Mouse (Mus musculus) gastrocnemius, adult 8-10 months (tissue): Measurements from ENCODE around the gene Sp3. TPM values are rescaled to one million over a fixed set of nuclear protein-coding genes. Genes with fewer than 3 reads are reported as not detected.
"Not testable (repeated sequence)": the region's sequence is repeated elsewhere in the genome, so short reads cannot be mapped to it uniquely, and the experiment has no call there.

ENCODE experiments used
- DNase-seq, 2 experiments: peaks; one replicate each; pipeline ENCODE4 v3.0.0; 2022; ENCODE audit warnings: low spot score in 2 of 2
- total RNA-seq, 4 experiments: library from RNA; stranded (reverse); gene quantifications; 2 replicates each; pipeline ENCODE4 v1.2.4; 2022

Gene Sp3
- total RNA-seq, 4 experiments from 2014 or later = 16.5 to 19.1 (median 18.7) TPM

DNA sequence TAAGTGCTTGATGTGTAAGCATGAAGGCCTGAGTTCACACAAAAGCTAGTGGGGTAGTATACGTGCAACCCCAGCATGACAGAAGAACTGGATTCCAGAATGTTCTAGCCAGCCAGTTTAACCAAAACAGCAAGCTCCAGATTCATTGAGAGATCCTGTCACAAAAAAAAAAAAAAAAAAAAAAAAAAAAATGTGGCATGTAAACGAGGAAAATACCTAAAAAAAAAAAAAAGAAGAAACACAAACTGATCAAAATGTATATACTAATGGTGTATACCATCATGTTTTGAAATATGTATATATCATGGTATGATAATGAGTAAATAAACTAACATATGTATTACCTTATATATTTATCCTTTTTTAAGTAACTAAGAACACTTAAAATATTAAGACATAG, 13.9 kb upstream of the Sp3 start:
- DNase-seq = no peak

DNA sequence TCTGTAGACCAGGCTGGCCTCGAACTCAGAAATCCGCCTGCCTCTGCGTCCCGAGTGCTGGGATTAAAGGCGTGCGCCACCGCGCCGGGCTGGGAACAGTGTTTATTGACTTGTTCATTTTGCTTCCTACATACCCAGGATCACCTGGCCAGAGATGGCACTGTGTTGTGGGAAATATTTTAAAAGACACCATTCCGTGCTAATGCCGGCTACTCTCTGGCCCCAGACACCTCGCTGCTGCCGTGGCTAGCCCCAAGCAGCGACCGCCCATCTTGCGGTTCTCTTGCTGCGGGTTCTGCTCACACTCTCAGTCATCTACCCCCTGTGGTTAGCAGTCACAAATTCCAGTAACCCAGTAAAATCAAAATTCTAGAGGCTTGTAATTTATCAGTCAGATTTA, 12.3 kb upstream of the Sp3 start:
- no peak for DNase-seq

GRCm38 (mm10) chr2:72988945-72989344, 8.7 kb upstream of the Sp3 start:
- not testable (repeated sequence) for DNase-seq

DNA sequence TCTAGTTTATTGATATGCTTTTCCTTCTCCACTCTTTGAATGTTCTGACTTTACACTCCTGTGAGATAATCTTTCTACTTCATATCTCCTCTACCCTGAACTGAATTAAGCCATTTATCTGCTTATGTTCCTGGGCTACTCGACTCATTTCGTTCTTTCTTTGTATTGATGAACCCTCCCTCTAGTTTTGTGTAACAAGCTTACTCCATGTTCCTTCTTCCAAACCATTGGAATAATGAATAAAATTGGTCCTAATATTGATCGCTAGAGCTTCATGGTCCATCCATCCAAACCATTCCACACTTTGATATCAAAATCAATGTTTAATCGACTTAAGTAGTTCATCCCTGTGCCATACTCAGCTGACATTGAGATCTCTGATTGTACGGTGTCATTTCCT, 6.4 kb upstream of the Sp3 start, which contains the start of gene Gm11084:
Gm11084 (minus strand) TSS at position 101 of the 400 bp plus-strand sequence.
- DNase-seq = no peak

GRCm38 (mm10) chr2:72985516-72985915, 5.3 kb upstream of the Sp3 start:
- no peak for DNase-seq

DNA sequence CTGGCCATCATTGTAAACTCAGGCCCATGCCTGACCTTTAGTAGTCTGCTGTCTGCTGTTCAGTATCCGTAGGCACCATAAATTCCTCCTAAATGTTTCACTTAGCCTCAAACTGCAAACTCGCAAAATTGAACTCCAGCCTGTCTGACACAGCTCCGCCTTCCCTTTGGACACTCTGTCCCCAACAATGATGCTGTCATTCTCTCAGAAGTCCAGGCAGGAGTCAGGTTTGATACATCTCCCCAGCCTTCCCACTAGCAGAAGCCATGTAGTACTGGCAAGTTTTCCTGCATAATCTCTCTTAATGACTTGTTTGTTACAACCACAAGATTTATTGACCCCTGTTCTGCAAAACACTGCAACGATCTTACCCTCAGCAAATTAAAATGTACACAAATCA, 4.6 kb upstream of the Sp3 start:
- DNase-seq = no peak

DNA sequence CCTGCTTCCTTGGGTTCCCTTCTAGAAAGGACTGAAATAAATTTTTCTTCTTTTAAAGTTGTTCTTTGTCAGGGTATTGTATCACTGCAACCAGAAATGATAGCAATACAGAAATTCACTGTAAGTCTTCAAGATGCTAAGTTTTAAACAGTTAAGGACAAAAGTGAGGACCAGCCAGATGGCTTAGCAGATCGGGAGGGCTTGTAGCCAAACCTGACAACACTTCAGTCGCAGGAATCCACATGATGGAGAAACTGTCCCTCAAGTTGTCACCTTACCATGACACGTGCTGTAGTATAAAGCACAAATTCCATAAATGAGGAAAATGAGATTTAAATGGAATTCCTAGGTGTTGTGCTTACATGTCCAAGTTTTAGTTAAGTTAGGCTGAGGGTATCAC, 3.0 kb upstream of the Sp3 start:
- DNase-seq = no peak

DNA sequence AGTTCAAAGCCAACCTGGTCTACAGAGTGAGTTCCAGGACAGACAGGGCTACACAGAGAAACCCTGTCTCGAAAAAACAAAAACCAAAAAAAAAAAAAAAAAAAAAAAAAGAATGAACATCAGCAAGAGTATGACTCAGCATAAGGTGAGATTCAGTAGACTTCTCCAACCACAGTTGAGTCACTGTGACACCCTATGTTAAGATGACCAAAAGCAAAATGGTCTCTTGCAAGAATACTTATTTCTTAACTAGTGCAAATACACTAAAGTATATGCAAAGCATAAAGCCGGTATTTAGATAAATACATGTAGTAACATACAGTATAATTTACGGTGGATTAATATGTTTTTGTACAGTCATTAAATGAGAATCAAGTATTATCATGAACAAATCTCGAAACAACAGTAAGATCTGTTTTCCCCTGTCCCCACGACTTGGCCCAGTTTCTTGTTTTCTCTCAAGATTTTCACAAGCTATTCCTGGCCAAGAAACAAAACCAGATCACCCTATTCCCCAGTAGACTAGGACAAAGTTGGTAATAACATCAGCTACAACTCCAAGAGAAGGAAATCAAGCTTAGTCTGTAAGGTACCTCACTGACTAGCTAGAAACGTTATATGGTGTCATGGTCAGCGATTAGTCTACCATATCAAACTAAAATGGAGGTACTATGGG, 2.0 kb upstream of the Sp3 start:
- DNase-seq = no peak

DNA sequence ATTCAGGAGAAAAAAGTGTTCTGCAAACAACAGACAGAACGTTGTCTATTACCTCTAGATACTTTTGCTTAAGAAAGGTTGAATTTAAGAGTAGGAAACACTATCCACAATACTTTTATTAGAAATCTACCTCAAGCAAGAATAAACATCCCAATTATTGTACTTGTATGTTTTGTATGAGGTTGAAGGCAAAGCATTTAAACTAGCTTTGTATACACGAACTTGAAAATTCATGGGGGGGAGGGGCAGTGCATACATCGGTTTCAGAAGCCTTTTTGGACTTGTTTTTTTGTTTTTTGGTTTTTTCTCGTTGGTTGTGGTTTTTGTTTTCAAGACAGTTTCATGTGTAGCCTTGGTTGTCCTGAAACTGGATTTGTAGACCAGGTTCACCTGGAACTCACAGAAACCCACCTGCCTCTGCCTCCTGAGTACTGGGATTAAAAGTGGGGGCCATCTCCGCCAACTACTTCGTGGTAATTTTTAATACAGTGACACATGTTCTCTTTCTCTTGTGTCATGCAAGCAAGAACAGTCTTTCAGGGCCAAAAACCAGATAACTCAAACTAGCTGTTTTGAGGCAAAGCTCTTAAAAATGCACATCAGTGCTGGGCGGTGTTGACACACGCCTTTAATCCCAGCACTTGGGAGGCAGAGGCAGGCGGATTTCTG, 1.3 kb upstream of the Sp3 start:
- no peak for DNase-seq

DNA sequence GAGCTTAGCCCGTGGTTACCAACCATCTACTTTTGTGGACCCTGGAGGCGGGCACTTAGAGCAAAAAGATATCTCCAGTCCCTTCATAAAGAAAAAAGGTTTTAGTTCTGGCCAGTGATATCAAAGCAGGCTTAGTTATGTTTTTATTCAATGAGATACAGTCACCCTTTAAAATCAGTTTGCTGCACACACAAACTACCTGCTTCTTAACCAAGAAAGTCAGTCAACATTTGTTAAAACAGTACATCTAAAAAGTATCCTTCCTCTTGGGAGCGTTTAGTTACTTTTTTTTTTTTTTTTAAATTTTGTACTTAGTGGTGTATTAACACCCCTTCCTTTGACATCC, 802 bp upstream of the Sp3 start:
- no peak for DNase-seq

- peak; percentile 67 to 77 for DNase-seq
Observed at GRCm38 (mm10) chr2:72979659-72980071, 581 bp downstream of the Sp3 start.

DNA sequence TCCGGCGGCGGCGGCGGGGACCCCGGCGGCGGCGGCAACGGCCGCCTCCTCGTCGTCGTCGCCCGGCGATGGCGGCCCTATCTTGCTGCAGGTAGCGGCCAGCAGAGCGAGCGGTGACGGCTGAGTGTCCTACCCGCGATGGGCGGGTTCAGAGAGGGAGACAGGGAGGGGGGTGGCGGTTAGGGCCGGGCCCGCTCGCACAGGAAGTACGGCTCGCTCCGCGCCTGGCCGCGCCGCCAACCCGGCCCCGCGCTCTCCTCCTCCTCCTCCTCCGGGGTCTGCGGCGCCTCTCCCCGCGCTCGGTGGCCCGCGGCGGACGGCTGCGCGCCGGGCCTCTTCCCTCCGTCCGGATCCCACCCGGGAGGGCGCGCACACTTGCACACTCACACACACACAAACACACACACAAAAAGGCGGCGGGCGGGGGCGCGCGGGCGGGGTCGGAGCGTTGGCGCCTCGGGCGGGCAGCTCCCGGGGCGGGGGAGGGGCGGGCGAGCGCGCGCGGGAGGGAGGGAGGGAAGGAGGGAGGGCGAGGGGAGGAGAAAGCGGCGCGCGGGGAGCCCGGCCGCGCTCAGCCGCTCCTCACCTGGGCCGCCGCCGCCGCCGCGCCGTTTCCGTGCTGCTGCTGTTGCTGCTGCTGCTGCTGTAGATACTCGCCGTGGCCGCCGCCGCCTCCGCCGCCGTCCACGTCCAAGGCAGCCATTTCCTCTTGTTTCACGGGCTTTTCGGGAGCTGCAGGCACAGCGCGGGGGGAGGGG, 1.2 kb downstream of the Sp3 start:
- peak; percentile 81 to 86 for DNase-seq

DNA sequence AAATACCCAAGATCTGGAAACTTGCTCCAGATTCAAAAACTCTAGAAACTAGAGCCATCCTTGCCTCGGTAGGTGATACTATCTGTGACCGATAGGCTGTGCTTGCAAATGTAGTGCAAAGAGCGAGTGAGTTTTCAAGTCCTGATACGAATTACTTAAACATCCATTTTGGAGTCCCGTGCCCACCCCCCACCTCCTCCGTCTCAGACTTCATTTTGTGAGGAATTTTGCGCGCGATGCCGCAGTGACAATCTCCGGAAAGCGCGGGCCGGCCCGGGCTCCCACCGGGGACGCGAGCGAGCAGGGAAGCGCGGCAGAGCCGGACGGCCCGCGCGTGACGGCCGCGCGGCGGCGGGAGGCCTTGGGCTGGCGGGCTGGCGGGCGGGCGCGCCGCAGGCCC, 1.8 kb downstream of the Sp3 start:
- no peak for DNase-seq

- no peak for DNase-seq
Observed at GRCm38 (mm10) chr2:72977272-72977671, 3.0 kb downstream of the Sp3 start.

DNA sequence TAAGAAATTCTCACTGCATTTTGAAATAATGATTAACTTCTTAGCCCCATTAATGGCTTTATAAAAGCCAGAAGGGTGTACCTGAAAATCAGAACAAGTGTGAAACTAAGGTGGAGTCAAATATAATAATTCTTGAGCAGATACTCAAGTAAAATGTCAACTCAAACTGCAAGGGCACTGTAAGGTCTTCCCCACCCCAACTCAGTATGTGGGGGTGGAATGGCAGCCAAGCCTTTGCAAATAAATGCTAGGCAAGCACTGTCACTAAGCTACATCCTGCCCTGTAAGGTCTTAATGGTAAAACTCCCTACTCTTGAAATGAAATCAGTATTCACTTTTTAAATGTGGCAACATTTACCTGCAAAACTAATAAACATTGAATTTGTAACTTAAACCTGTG, 4.2 kb downstream of the Sp3 start:
- DNase-seq = no peak

GRCm38 (mm10) chr2:72970831-72971230, 9.4 kb downstream of the Sp3 start:
- DNase-seq = no peak

DNA sequence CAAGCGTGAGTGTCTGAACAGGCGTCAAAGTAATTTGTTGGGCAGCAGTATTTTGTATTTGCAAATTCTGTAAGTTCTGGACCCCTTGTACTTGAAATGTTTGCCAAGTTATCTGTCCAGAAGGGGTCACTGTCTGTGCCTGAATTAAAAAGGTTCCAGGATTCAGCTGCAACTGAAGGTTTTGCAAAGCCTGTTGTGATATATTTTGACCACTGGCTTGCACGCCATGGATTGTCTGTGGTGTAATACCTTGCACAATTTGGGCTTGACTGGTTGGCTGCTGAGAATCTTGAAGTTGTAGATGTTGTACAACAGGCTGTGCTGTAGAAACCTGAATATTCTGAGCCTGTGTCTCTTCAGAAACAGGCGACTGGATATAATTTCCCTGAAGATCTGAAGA, 9.9 kb downstream of the Sp3 start:
- DNase-seq = no peak

GRCm38 (mm10) chr2:72968536-72968935, 11.7 kb downstream of the Sp3 start:
- DNase-seq = no peak

DNA sequence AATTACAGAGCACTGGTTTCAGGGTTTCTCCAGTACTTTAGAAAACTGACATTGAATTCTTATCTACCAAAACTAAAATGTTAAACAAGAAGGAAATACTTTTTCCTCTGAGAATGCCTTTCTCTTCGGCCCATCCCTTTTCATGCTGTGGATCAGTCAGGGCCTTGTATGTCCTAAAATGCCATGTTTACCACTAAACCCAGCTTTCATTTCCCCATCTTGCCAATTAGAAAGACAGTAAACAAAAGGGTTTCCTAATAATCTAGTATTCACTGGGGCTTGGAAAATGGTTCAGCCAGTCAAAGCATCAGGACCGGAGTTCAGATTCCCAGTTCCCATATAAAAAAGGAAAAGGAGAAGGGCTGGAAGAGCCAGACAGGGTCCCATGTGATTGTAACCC, 14.8 kb downstream of the Sp3 start:
- no peak for DNase-seq

- no peak for DNase-seq
Observed at GRCm38 (mm10) chr2:72956415-72956814, 23.8 kb downstream of the Sp3 start.

- no peak for DNase-seq
Observed at GRCm38 (mm10) chr2:72952979-72953378, 27.3 kb downstream of the Sp3 start.

DNA sequence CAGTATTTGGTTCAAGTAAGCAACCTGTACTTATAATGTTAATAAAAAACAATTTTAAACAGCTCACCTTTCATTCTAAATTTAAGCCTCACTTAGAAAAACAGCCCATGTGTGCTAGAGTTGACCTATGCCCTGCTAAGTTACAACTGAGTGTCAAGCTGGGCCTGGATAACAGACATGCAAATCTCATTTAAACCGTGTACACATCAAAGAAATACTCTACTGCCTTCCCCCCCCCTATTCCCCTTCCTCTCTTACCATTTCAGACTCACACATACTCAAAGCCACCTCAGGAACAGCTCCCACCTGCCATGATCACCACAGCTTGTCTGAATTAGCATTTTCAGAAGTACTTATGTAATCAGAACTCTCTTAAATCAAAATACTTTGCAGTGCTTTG, 44.3 kb downstream of the Sp3 start:
- DNase-seq = no peak

GRCm38 (mm10) chr2:72932186-72932585, 48.1 kb downstream of the Sp3 start:
- DNase-seq = no peak
